Mouse (Mus musculus): Measurements from ENCODE around the gene Cspg5.
A peak's percentile ranks its signal among the peaks of the same experiment; 100 is the strongest.

DNA sequence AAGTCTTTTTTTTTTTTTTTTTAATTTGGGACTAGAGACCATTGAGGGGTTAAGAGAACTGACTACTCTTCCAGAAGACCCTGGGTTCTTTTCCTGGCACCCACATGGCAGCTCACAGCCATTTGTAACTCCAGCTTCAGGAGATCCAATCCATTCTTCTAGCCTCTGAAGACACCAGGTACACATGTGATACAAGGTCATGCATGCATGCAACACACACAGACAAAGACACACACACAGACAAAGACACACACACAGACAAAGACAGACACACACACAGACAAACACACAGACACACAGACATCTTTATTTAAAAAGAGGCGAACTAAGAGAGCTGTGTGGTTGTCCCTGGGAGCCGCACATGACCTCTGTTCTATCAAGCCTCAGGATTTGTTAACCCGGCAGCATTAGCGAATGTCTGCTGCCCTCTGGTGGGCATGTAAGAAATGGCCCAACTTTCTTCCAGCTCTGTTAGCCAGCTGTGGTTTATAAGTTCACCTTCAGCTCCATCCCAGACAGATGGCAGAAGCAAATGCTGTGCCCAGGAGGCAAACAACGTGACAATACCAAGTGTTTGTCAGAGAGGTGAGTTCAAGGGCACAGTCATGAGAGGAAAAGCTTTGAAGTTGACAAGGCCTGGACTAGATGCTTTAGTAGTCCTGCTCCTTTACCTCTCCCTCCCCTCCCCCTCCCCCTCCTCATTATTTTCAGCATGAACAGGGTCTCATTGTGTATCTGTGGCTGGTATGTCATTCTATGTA is 53.5 kb downstream of the Cspg5 start:
- TF ChIP-seq USF1 (IDR thresholded peaks at IDR 0.05; ENCODE audit: low read depth), result peak; percentile 33
- TF ChIP-seq MYOG (IDR thresholded peaks at IDR 0.05; ENCODE audit: control insufficient read depth in 1 of 3, insufficient read depth in 1 of 3, insufficient read length in 2 of 3, low read depth in 2 of 3), result no peak
- TF ChIP-seq MAX (IDR thresholded peaks at IDR 0.05; ENCODE audit: low read depth), result no peak
- no peak for TF ChIP-seq REST (IDR thresholded peaks at IDR 0.05; ENCODE audit: insufficient read depth, insufficient read length)
- no peak for TF ChIP-seq POLR2A (IDR thresholded peaks at IDR 0.05; ENCODE audit: insufficient read length, low read depth)
- TF ChIP-seq E2F4 (IDR thresholded peaks at IDR 0.05; ENCODE audit: insufficient read depth), result no peak

Measured in myocyte (in vitro differentiated cells).